Comparison of ENCODE assay signal across 12 mouse cellular contexts in the genomic region with DNA sequence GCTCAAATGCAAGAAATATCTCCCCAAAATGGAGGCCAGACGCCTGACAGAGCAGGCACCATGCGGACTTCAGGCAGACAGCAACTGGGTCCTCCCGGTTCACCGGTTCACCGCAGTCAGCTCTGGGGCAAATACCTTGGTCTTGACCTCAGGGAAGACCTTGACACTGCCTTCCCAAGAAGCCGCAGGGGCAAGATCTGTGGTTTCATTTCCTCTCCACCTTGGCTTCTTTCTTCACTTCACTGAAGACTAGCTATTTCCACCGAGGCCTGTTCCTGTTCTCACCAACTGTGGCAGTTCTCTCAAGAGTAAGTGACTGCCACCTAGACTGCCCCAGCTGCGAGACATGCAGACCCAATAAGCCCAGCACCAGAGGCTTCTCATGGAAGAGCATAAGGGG. TPM values are rescaled to one million over a fixed set of nuclear protein-coding genes. Genes with fewer than 3 reads are reported as not detected.
DNase-seq lines count a peak whose midpoint lies in the region; ATAC-seq and TF ChIP-seq lines count a peak whose summit lies in the region.
"Had no signal": no experiment of that assay in that cellular context is flagged by ENCODE, and none has a peak within 500 bp of the region (broad histone marks: within the 10 kb centered on the region; RNA-seq: fewer than 3 reads in every experiment).

No protein-coding gene starts in this region.

- no peaks in the 10 kb centered on the region for H3K36me3 ChIP-seq in heart, embryonic 16.5 days (ENCODE audit: control insufficient read depth, insufficient read depth)
- H3K36me3 ChIP-seq: hindbrain, embryonic 10.5 days; midbrain, embryonic 12.5 days had no signal

- no peaks in the 10 kb centered on the region for H3K9me3 ChIP-seq in heart, embryonic 16.5 days (replicated peaks; ENCODE audit: control insufficient read depth, low read length)
- H3K9me3 ChIP-seq: hindbrain, embryonic 10.5 days; midbrain, embryonic 12.5 days had no signal

- no peak overlapping the region for H3K4me3 ChIP-seq in heart, embryonic 16.5 days (ENCODE audit: low read length)
- H3K4me3 ChIP-seq in bone marrow, adult 2 months (replicated peaks; ENCODE audit: control insufficient read depth, low read depth, low read length): no peak overlapping the region
- H3K4me3 ChIP-seq in lung, adult 2 months (replicated peaks; ENCODE audit: extremely low read depth, low read depth, low read length): no peak overlapping the region
- H3K4me3 ChIP-seq: hindbrain, embryonic 10.5 days; left cerebral cortex, adult 2 months; midbrain, embryonic 12.5 days had no signal

- DNase-seq in heart, postnatal 36 days: no peak
- peak; percentile 65 to 72 for DNase-seq in B cell, adult 2 months
- no peak for DNase-seq in left cerebral cortex, adult 11 months (ENCODE audit: low spot score)
- DNase-seq in layer of hippocampus, postnatal 10 days (ENCODE audit: low spot score in 2 of 2): no peak
- DNase-seq in lung, adult 2 months: no peak
- DNase-seq: retina, postnatal 1 day had no signal

- H3K4me2 ChIP-seq in heart, embryonic 16.5 days (ENCODE audit: low read depth, low read length): peak overlapping the region; percentile 16; the same call in 1 of the 2 replicates
- H3K4me2 ChIP-seq: midbrain, embryonic 12.5 days had no signal

- H3K27me3 ChIP-seq in heart, embryonic 16.5 days (ENCODE audit: control insufficient read depth, insufficient read depth, low read length): no peaks in the 10 kb centered on the region
- H3K27me3 ChIP-seq: midbrain, embryonic 12.5 days had no signal

- peak overlapping the region; percentile 49 for H3K27ac ChIP-seq in heart, embryonic 16.5 days (ENCODE audit: low read length)
- H3K27ac ChIP-seq in bone marrow, adult 2 months (ENCODE audit: control insufficient read depth, insufficient read depth, low read depth, low read length, poor library complexity): peak overlapping the region; percentile 67
- H3K27ac ChIP-seq: hindbrain, embryonic 10.5 days; left cerebral cortex, adult 2 months; midbrain, embryonic 12.5 days had no signal

- 52% methylated on average over 8 of the region's 8 CpGs for WGBS in heart, embryonic 16.5 days
- WGBS in bone marrow, adult 2 months: 7% methylated on average over 8 of the region's 8 CpGs
- WGBS in lung, adult 2 months: 52% methylated on average over 8 of the region's 8 CpGs

- no peak for TF ChIP-seq POLR2A in bone marrow, adult 2 months (IDR thresholded peaks at IDR 0.05; ENCODE audit: borderline replicate concordance, control insufficient read depth, low read depth, low read length)
- TF ChIP-seq POLR2A in lung, adult 2 months (IDR thresholded peaks at IDR 0.05; ENCODE audit: borderline replicate concordance, extremely low read depth, low read depth, low read length): no peak

- H3K9ac ChIP-seq in heart, embryonic 16.5 days (ENCODE audit: low read length): 0 out of 2 replicates have a peak overlapping the region, but pooled peaks have one; percentile 13
- H3K9ac ChIP-seq: midbrain, embryonic 12.5 days had no signal

- no peak for ATAC-seq in heart, embryonic 16.5 days (replicated peaks; ENCODE audit: extremely low read depth, insufficient read depth, low FRiP score)
- peak; percentile 86 for ATAC-seq in neutrophil, adult 5-6 weeks (ENCODE audit: extremely low read depth, insufficient number of reproducible peaks, low FRiP score, poor library complexity, severe bottlenecking)

- H3K4me1 ChIP-seq in heart, embryonic 16.5 days (ENCODE audit: control insufficient read depth, insufficient read depth, low read length): peaks cover 21% of the 10 kb centered on the region
- no peaks in the 10 kb centered on the region for H3K4me1 ChIP-seq in bone marrow, adult 2 months (ENCODE audit: control insufficient read depth, insufficient read depth, low read length)
- H3K4me1 ChIP-seq in lung, adult 2 months (ENCODE audit: control insufficient read depth, insufficient read depth, low read length): peaks cover 12% of the 10 kb centered on the region; the same call in 1 of the 2 replicates

- intact Hi-C loops in heart, postnatal 36 days (cut with DNase I): loop anchor here (2.0 kb wide), 1 partner anchor 14 kb away; no protein-coding TSS in a partner anchor

- no peak for TF ChIP-seq CTCF in bone marrow, adult 2 months (IDR thresholded peaks at IDR 0.05; ENCODE audit: control insufficient read depth, insufficient read depth, low read length)
- no peak for TF ChIP-seq CTCF in lung, adult 2 months (IDR thresholded peaks at IDR 0.05; ENCODE audit: insufficient read depth, low read length)

RNA-seq across cellular contexts. Expression of gene Fmnl3, which starts 5.4 kb away (rescaled TPM):
- polyA plus RNA-seq in heart, embryonic 16.5 days (2015; fragmentation: Nextera tagmentation; extraction: Ambion mirVana): 13.0 and 16.6 TPM in 2 replicates
- 10 to 100 TPM; 19.0 to 22.3 TPM for total RNA-seq in heart, postnatal 36 days (2021)
- 13.0 and 17.7 TPM in 2 replicates for polyA plus RNA-seq in bone marrow, adult 2 months (2011; ENCODE audit: insufficient read depth, insufficient read length, low replicate concordance, missing spikeins)
- total RNA-seq in neutrophil, adult 5-6 weeks (2017): 32.8 and 34.3 TPM in 2 replicates
- total RNA-seq in layer of hippocampus, postnatal 10 days (2021): 10 to 100 TPM; 13.8 to 18.0 TPM
- 53.4 and 58.9 TPM in 2 replicates for polyA plus RNA-seq in lung, adult 2 months (2012; rRNA removed)

RNA-seq across cellular contexts. Expression of gene Tmbim6, which starts 27.8 kb away (rescaled TPM):
- 273 and 290 TPM in 2 replicates for polyA plus RNA-seq in heart, embryonic 16.5 days (2015; fragmentation: Nextera tagmentation; extraction: Ambion mirVana)
- total RNA-seq in heart, postnatal 36 days (2021): 100 to 1,000 TPM; 233 to 243 TPM
- 93.5 and 146 TPM in 2 replicates for polyA plus RNA-seq in bone marrow, adult 2 months (2011; ENCODE audit: insufficient read depth, insufficient read length, low replicate concordance, missing spikeins)
- 314 and 339 TPM in 2 replicates for total RNA-seq in neutrophil, adult 5-6 weeks (2017)
- 100 to 1,000 TPM; 356 to 357 TPM for total RNA-seq in layer of hippocampus, postnatal 10 days (2021)
- polyA plus RNA-seq in lung, adult 2 months (2012; rRNA removed): 1,026 and 1,059 TPM in 2 replicates

Comparison
In these comparisons a context has a peak if more than half of its experiments do, and no peak if none do; other contexts are left out.
1. DNase-seq: peak in B cell, adult 2 months (2 of 2); none in heart, postnatal 36 days (0 of 2), left cerebral cortex, adult 11 months (single experiment), layer of hippocampus, postnatal 10 days (0 of 2) and lung, adult 2 months (single experiment).